In the genomic region with DNA sequence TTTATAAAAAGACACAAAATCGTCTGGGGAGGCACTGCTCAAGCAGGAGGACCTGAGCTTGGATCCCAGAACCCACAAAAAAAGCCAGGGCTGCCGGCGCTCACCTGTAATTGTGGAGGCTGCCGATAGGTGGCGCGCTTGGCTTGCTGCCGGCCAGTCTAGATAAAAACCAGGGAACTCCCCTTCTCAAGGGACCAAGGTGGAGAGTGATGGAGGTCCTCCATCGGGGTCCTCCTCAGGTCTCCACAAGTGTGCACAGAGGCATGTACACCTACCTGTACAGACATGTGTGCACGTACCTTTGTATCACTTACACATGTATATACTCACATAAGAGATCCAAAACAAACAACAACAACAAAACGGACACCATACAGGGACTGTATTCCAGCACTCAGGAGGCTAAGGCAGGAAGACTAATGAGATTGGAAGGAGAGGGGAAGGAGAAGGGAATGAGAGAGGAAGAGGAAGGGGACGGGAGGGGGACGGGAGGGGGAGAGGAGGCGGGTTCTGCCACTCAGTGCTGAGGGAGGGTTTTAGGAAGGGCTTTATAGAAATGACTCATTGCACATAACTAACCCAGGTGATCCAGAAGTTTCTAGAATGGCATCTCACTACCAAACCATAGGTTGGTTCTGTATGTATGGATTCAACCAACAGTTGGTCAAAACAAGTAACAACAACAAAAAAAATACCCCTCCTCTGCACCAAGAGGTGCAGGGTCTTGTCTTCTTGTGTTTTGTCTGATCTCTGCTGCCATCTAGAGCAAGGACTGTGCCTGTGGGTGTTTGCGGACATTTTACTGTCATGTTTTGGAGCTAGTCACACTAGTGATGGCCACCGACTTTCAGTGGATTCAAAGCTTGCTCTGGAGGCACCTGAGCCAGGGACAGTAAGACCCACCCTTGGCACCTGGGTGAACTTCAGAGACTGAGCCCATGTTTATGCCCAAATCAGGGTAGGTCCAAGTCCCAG, we compare ENCODE assay signal across 8 mouse cellular contexts. TPM values are rescaled to one million over a fixed set of nuclear protein-coding genes. Genes with fewer than 3 reads are reported as not detected.
DNase-seq lines count a peak whose midpoint lies in the region; ATAC-seq lines count a peak whose summit lies in the region.

No protein-coding gene starts in this region.

- ATAC-seq in hindbrain, embryonic 16.5 days = 0 out of 2 replicates have a peak, but pooled peaks have one; percentile 54
- ATAC-seq in hindbrain, embryonic 14.5 days (ENCODE audit: low FRiP score) = no peak
- no peak for ATAC-seq in limb, embryonic 13.5 days (ENCODE audit: low FRiP score, low read depth)
- peak; percentile 50; the same call in 1 of the 2 replicates for ATAC-seq in neutrophil, adult 5-6 weeks (ENCODE audit: extremely low read depth, insufficient number of reproducible peaks, low FRiP score, poor library complexity, severe bottlenecking)

- no peaks in the 10 kb centered on the region for H3K4me1 ChIP-seq in hindbrain, embryonic 16.5 days (ENCODE audit: control insufficient read depth, insufficient read depth, low read depth, low read length)
- no peaks in the 10 kb centered on the region for H3K4me1 ChIP-seq in hindbrain, embryonic 14.5 days (replicated peaks; ENCODE audit: control insufficient read depth, insufficient read depth, low read length)
- no peaks in the 10 kb centered on the region for H3K4me1 ChIP-seq in limb, embryonic 13.5 days

- 38% methylated on average over 15 of the region's 15 CpGs for WGBS in hindbrain, embryonic 16.5 days
- 45% methylated on average over 15 of the region's 15 CpGs for WGBS in hindbrain, embryonic 14.5 days
- WGBS in limb, embryonic 13.5 days = 42% methylated on average over 15 of the region's 15 CpGs

- H3K9me3 ChIP-seq in hindbrain, embryonic 16.5 days (ENCODE audit: control insufficient read depth, low read length) = no peaks in the 10 kb centered on the region
- H3K9me3 ChIP-seq in hindbrain, embryonic 14.5 days (ENCODE audit: control insufficient read depth, low read length) = no peaks in the 10 kb centered on the region
- H3K9me3 ChIP-seq in limb, embryonic 13.5 days = no peaks in the 10 kb centered on the region

- H3K4me3 ChIP-seq in hindbrain, embryonic 16.5 days (ENCODE audit: low read length) = no peak overlapping the region
- no peak overlapping the region for H3K4me3 ChIP-seq in hindbrain, embryonic 14.5 days (replicated peaks; ENCODE audit: low read length)
- H3K4me3 ChIP-seq in limb, embryonic 13.5 days = no peak overlapping the region

- H3K36me3 ChIP-seq in hindbrain, embryonic 16.5 days (ENCODE audit: control insufficient read depth, insufficient read depth, low read length) = no peaks in the 10 kb centered on the region
- H3K36me3 ChIP-seq in hindbrain, embryonic 14.5 days (replicated peaks; ENCODE audit: control insufficient read depth, insufficient read depth) = no peaks in the 10 kb centered on the region
- no peaks in the 10 kb centered on the region for H3K36me3 ChIP-seq in limb, embryonic 13.5 days

- DNase-seq in hindbrain, embryonic 14.5 days (ENCODE audit: low spot score) = no peak
- peak; percentile 40 for DNase-seq in c-Kit-negative CD71-positive TER-119-positive erythroid progenitor cells, embryonic 14.5 days (ENCODE audit: low read depth, low spot score)
- DNase-seq in frontal cortex, postnatal 14 days (ENCODE audit: low spot score in 2 of 2) = peak; percentile 27 to 61
- peak; percentile 61 for DNase-seq in induced T-regulatory cell, adult 2 months (ENCODE audit: low read depth)
- peak; percentile 55 for DNase-seq in testis, postnatal 14 days (ENCODE audit: low spot score)

- 0 out of 2 replicates have a peak overlapping the region, but pooled peaks have one; percentile 13 for H3K4me2 ChIP-seq in hindbrain, embryonic 16.5 days (ENCODE audit: low read length)
- H3K4me2 ChIP-seq in hindbrain, embryonic 14.5 days (replicated peaks) = no peak overlapping the region
- 0 out of 2 replicates have a peak overlapping the region, but pooled peaks have one; percentile 19 for H3K4me2 ChIP-seq in limb, embryonic 13.5 days (replicated peaks)

- H3K27ac ChIP-seq in hindbrain, embryonic 16.5 days (ENCODE audit: low read depth, low read length) = no peak overlapping the region
- H3K27ac ChIP-seq in hindbrain, embryonic 14.5 days = no peak overlapping the region
- H3K27ac ChIP-seq in limb, embryonic 13.5 days = no peak overlapping the region

- no peak overlapping the region for H3K9ac ChIP-seq in hindbrain, embryonic 16.5 days (ENCODE audit: low read depth, low read length)
- no peak overlapping the region for H3K9ac ChIP-seq in hindbrain, embryonic 14.5 days
- H3K9ac ChIP-seq in limb, embryonic 13.5 days = no peak overlapping the region

- H3K27me3 ChIP-seq in hindbrain, embryonic 16.5 days (replicated peaks; ENCODE audit: control insufficient read depth, insufficient read depth, low read length) = no peaks in the 10 kb centered on the region
- H3K27me3 ChIP-seq in hindbrain, embryonic 14.5 days (ENCODE audit: control insufficient read depth, insufficient read depth, low read length) = no peaks in the 10 kb centered on the region
- H3K27me3 ChIP-seq in limb, embryonic 13.5 days = no peaks in the 10 kb centered on the region

RNA-seq across cellular contexts. Expression of a gene that starts 10.3 kb away (rescaled TPM):
- polyA plus RNA-seq in hindbrain, embryonic 16.5 days (2015; fragmentation: Nextera tagmentation; extraction: Ambion mirVana) = 0.10 TPM in 1 of 2 replicates, not detected in the other
- polyA plus RNA-seq in hindbrain, embryonic 14.5 days (2014; fragmentation: Nextera tagmentation; extraction: Ambion mirVana) = not detected in 2 replicates
- not detected in 2 replicates for polyA plus RNA-seq in limb, embryonic 13.5 days (2015; fragmentation: Nextera tagmentation; extraction: Ambion mirVana)
- not detected in 2 replicates for total RNA-seq in neutrophil, adult 5-6 weeks (2017)

Comparison
In these comparisons a context has a peak if more than half of its experiments do, and no peak if none do; other contexts are left out.
1. ATAC-seq: peak in hindbrain, embryonic 16.5 days (single experiment) and neutrophil, adult 5-6 weeks (single experiment); none in hindbrain, embryonic 14.5 days (single experiment) and limb, embryonic 13.5 days (single experiment).